In genomic region chr13:3867158-3867557, GRCm38 (mm10) we compare ENCODE assay signal across 16 mouse cellular contexts. TPM values are rescaled to one million over a fixed set of nuclear protein-coding genes. Genes with fewer than 3 reads are reported as not detected.
DNase-seq lines count a peak whose midpoint lies in the region; ATAC-seq and TF ChIP-seq lines count a peak whose summit lies in the region.
"Had no signal": no experiment of that assay in that cellular context is flagged by ENCODE, and none has a peak within 500 bp of the region (broad histone marks: within the 10 kb centered on the region; RNA-seq: fewer than 3 reads in every experiment).

No protein-coding gene starts in this region.

- no peak overlapping the region for H3K9ac ChIP-seq in lung, embryonic 14.5 days
- no peak overlapping the region for H3K9ac ChIP-seq in liver, embryonic 11.5 days (ENCODE audit: low read depth, low read length)

- ATAC-seq in lung, embryonic 14.5 days (ENCODE audit: insufficient read depth): peak; percentile 41; the same call in 1 of the 2 replicates
- ATAC-seq in liver, embryonic 11.5 days (replicated peaks; ENCODE audit: low FRiP score): peak; percentile 93

- no peaks in the 10 kb centered on the region for H3K36me3 ChIP-seq in lung, embryonic 14.5 days (ENCODE audit: insufficient read depth)
- no peaks in the 10 kb centered on the region for H3K36me3 ChIP-seq in liver, embryonic 11.5 days (ENCODE audit: control insufficient read depth, insufficient read depth, low read length)
- H3K36me3 ChIP-seq in embryonic facial prominence, embryonic 10.5 days (replicated peaks): no peaks in the 10 kb centered on the region
- H3K36me3 ChIP-seq: hindbrain, embryonic 10.5 days had no signal

- TF ChIP-seq CTCF in lung, embryonic 14.5 days (IDR thresholded peaks at IDR 0.05; ENCODE audit: low read depth): no peak

- 82% methylated on average over 6 of the region's 6 CpGs for WGBS in lung, embryonic 14.5 days
- WGBS in liver, embryonic 11.5 days: 53% methylated on average over 6 of the region's 6 CpGs
- WGBS in embryonic facial prominence, embryonic 10.5 days: 81% methylated on average over 6 of the region's 6 CpGs

- no peaks in the 10 kb centered on the region for H3K27me3 ChIP-seq in lung, embryonic 14.5 days (ENCODE audit: insufficient read depth, low read length)
- no peaks in the 10 kb centered on the region for H3K27me3 ChIP-seq in liver, embryonic 11.5 days (replicated peaks; ENCODE audit: control insufficient read depth, insufficient read depth, low read length)
- H3K27me3 ChIP-seq in embryonic facial prominence, embryonic 10.5 days (replicated peaks; ENCODE audit: low read depth, poor library complexity, severe bottlenecking): no peaks in the 10 kb centered on the region

- no peaks in the 10 kb centered on the region for H3K4me1 ChIP-seq in lung, embryonic 14.5 days (ENCODE audit: insufficient read depth)
- peaks cover 48% of the 10 kb centered on the region for H3K4me1 ChIP-seq in liver, embryonic 11.5 days (replicated peaks; ENCODE audit: control insufficient read depth, insufficient read depth, low read length)
- no peaks in the 10 kb centered on the region for H3K4me1 ChIP-seq in embryonic facial prominence, embryonic 10.5 days
- H3K4me1 ChIP-seq: hindbrain, embryonic 10.5 days had no signal

- no peak for DNase-seq in lung, embryonic 14.5 days
- DNase-seq in lung, postnatal 4 days: no peak
- peak; percentile 86 for DNase-seq in c-Kit-positive CD71-positive TER-119-positive erythroid progenitor cells, embryonic 14.5 days (ENCODE audit: low spot score)
- DNase-seq in liver, embryonic 11.5 days (ENCODE audit: low spot score): no peak
- peak; percentile 45 to 64 for DNase-seq in spleen, postnatal 36 days (ENCODE audit: low spot score in 2 of 2)
- no peak for DNase-seq in frontal cortex, adult 2 months (ENCODE audit: extremely low spot score in 1 of 2, low spot score in 1 of 2)
- no peak for DNase-seq in embryonic facial prominence, embryonic 10.5 days (ENCODE audit: low spot score)
- DNase-seq: adrenal gland, adult 8-10 months; right cerebral cortex, postnatal 4 days had no signal

- H3K27ac ChIP-seq in lung, embryonic 14.5 days (ENCODE audit: low read depth): no peak overlapping the region
- H3K27ac ChIP-seq in liver, embryonic 11.5 days (ENCODE audit: low read depth, low read length): peak overlapping the region; percentile 96
- no peak overlapping the region for H3K27ac ChIP-seq in embryonic facial prominence, embryonic 10.5 days (replicated peaks)
- H3K27ac ChIP-seq: hindbrain, embryonic 10.5 days had no signal

- H3K4me2 ChIP-seq in lung, embryonic 14.5 days: no peak overlapping the region
- H3K4me2 ChIP-seq in liver, embryonic 11.5 days: peak overlapping the region; percentile 55

- no peaks in the 10 kb centered on the region for H3K9me3 ChIP-seq in lung, embryonic 14.5 days (ENCODE audit: low read depth, low read length)
- H3K9me3 ChIP-seq in liver, embryonic 11.5 days (ENCODE audit: control insufficient read depth, low read length): no peaks in the 10 kb centered on the region
- H3K9me3 ChIP-seq in embryonic facial prominence, embryonic 10.5 days: no peaks in the 10 kb centered on the region
- H3K9me3 ChIP-seq: hindbrain, embryonic 10.5 days; megakaryocyte, embryonic 14.5 days had no signal

- H3K4me3 ChIP-seq in lung, embryonic 14.5 days (ENCODE audit: low read depth, low read length): no peak overlapping the region
- H3K4me3 ChIP-seq in liver, embryonic 11.5 days (ENCODE audit: low read depth, low read length): no peak overlapping the region
- no peak overlapping the region for H3K4me3 ChIP-seq in embryonic facial prominence, embryonic 10.5 days
- H3K4me3 ChIP-seq: hindbrain, embryonic 10.5 days; megakaryocyte, embryonic 14.5 days; myocyte had no signal

RNA-seq across cellular contexts. Expression of gene Calm5, which starts 13.2 kb away (rescaled TPM):
- not detected in 2 replicates for polyA plus RNA-seq in lung, embryonic 14.5 days (2014; fragmentation: Nextera tagmentation; extraction: Ambion mirVana)
- polyA plus RNA-seq in liver, embryonic 11.5 days (2014; fragmentation: Nextera tagmentation; extraction: Ambion mirVana): not detected in 2 replicates
- polyA plus RNA-seq in frontal cortex, adult 2 months (2012; rRNA removed): not detected in 2 replicates
- polyA plus RNA-seq in embryonic facial prominence, embryonic 10.5 days (2016; fragmentation: Nextera tagmentation; extraction: Ambion mirVana): not detected in 2 replicates
- polyA plus RNA-seq: cortical plate, adult 2 months; hindbrain, embryonic 10.5 days; intestine, embryonic 14.5 days; large intestine, adult 2 months; myocyte had no signal

RNA-seq across cellular contexts. Expression of gene Calm4, which starts 29.6 kb away (rescaled TPM):
- not detected in 2 replicates for polyA plus RNA-seq in lung, embryonic 14.5 days (2014; fragmentation: Nextera tagmentation; extraction: Ambion mirVana)
- polyA plus RNA-seq in liver, embryonic 11.5 days (2014; fragmentation: Nextera tagmentation; extraction: Ambion mirVana): not detected in 2 replicates
- polyA plus RNA-seq in frontal cortex, adult 2 months (2012; rRNA removed): not detected in 2 replicates
- polyA plus RNA-seq in embryonic facial prominence, embryonic 10.5 days (2016; fragmentation: Nextera tagmentation; extraction: Ambion mirVana): not detected in 2 replicates
- polyA plus RNA-seq: cortical plate, adult 2 months; hindbrain, embryonic 10.5 days; intestine, embryonic 14.5 days; large intestine, adult 2 months had no signal

RNA-seq across cellular contexts. Expression of gene Net1, which starts 50.9 kb away (rescaled TPM):
- 71.4 and 74.5 TPM in 2 replicates for polyA plus RNA-seq in lung, embryonic 14.5 days (2014; fragmentation: Nextera tagmentation; extraction: Ambion mirVana)
- polyA plus RNA-seq in liver, embryonic 11.5 days (2014; fragmentation: Nextera tagmentation; extraction: Ambion mirVana): 95.0 and 103 TPM in 2 replicates
- polyA plus RNA-seq in frontal cortex, adult 2 months (2012; rRNA removed): 12.4 and 18.1 TPM in 2 replicates
- polyA plus RNA-seq in embryonic facial prominence, embryonic 10.5 days (2016; fragmentation: Nextera tagmentation; extraction: Ambion mirVana): 100.0 and 117 TPM in 2 replicates

RNA-seq across cellular contexts. Expression of gene Tubal3, which starts 50.9 kb away (rescaled TPM):
- polyA plus RNA-seq in lung, embryonic 14.5 days (2014; fragmentation: Nextera tagmentation; extraction: Ambion mirVana): not detected in 2 replicates
- polyA plus RNA-seq in liver, embryonic 11.5 days (2014; fragmentation: Nextera tagmentation; extraction: Ambion mirVana): not detected in 2 replicates
- not detected in 2 replicates for polyA plus RNA-seq in frontal cortex, adult 2 months (2012; rRNA removed)
- not detected in 2 replicates for polyA plus RNA-seq in embryonic facial prominence, embryonic 10.5 days (2016; fragmentation: Nextera tagmentation; extraction: Ambion mirVana)
- polyA plus RNA-seq: cortical plate, adult 2 months; myocyte; thymus, postnatal 0 days had no signal

Comparison
In these comparisons a context has a peak if more than half of its experiments do, and no peak if none do; other contexts are left out.
1. DNase-seq: peak in c-Kit-positive CD71-positive TER-119-positive erythroid progenitor cells, embryonic 14.5 days (single experiment) and spleen, postnatal 36 days (2 of 2); none in lung, embryonic 14.5 days (single experiment), lung, postnatal 4 days (0 of 2), liver, embryonic 11.5 days (single experiment), frontal cortex, adult 2 months (0 of 2) and embryonic facial prominence, embryonic 10.5 days (single experiment).